ENCODE assay signal across 9 mouse cellular contexts in the genomic region with DNA sequence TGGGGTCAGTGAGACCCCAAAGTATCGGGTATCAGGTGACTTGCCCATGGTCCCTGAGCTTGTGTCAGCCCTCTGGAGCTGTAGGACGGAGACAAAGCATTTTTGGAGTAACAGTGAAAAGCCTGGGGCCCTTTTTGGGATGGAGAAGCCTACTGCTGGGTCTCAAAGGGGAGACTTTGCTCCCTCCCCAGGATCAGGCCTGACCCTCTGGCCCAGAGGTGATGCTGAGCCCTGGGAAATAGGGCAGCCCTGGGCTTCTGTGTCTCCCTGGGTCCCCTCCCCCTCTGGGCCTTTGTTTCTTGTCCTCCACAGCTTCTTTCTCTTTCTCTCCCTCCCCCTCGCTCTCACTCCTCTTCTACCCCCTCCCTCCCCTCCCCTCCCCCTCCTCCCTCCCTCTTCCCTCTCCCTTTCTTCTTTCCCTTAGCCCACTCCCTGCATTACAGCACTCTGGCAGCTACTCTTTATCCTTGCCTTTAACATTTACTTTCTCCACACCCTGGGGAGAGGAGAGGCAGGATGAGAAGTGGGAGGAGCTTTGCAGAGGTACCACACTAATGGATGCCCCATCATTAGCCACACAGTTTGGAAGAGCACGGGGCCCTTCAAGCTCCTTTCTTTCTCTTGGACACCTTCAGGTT. TPM values are rescaled to one million over a fixed set of nuclear protein-coding genes. Genes with fewer than 3 reads are reported as not detected.
DNase-seq lines count a peak whose midpoint lies in the region; ATAC-seq lines count a peak whose summit lies in the region.
"Had no signal": no experiment of that assay in that cellular context is flagged by ENCODE, and none has a peak within 500 bp of the region (broad histone marks: within the 10 kb centered on the region; RNA-seq: fewer than 3 reads in every experiment).

No protein-coding gene starts in this region.

- WGBS in kidney, embryonic 16.5 days = 27% methylated on average over 3 of the region's 4 CpGs
- WGBS in hindbrain, embryonic 15.5 days = 14% methylated on average over 4 of the region's 4 CpGs

- no peaks in the 10 kb centered on the region for H3K27me3 ChIP-seq in kidney, embryonic 16.5 days (ENCODE audit: insufficient read depth, low read length)
- H3K27me3 ChIP-seq in hindbrain, embryonic 15.5 days = no peaks in the 10 kb centered on the region

- no peak for ATAC-seq in kidney, embryonic 16.5 days (ENCODE audit: low FRiP score, low TSS enrichment)
- ATAC-seq in hindbrain, embryonic 15.5 days (ENCODE audit: low FRiP score, low read depth) = 0 out of 2 replicates have a peak, but pooled peaks have one; percentile 9
- no peak for ATAC-seq in cerebellum, adult (ENCODE audit: insufficient number of reproducible peaks, low FRiP score, low TSS enrichment)

- peak overlapping the region; percentile 29; the same call in 1 of the 2 replicates for H3K27ac ChIP-seq in kidney, embryonic 16.5 days (ENCODE audit: low read length)
- H3K27ac ChIP-seq in hindbrain, embryonic 15.5 days (replicated peaks) = 0 out of 2 replicates have a peak overlapping the region, but pooled peaks have one; percentile 14

- H3K4me2 ChIP-seq in kidney, embryonic 16.5 days (replicated peaks; ENCODE audit: low read depth, low read length) = no peak overlapping the region
- H3K4me2 ChIP-seq in hindbrain, embryonic 15.5 days = no peak overlapping the region

- intact Hi-C loops in left cerebral cortex, postnatal 4 days (cut with DNase I) = no loop called here

- H3K9ac ChIP-seq in kidney, embryonic 16.5 days (replicated peaks; ENCODE audit: low read length) = 0 out of 2 replicates have a peak overlapping the region, but pooled peaks have one; percentile 14
- no peak overlapping the region for H3K9ac ChIP-seq in hindbrain, embryonic 15.5 days

- H3K36me3 ChIP-seq in kidney, embryonic 16.5 days (ENCODE audit: insufficient read depth, low read length) = peaks cover 2% of the 10 kb centered on the region; the same call in 1 of the 2 replicates
- H3K36me3 ChIP-seq in hindbrain, embryonic 15.5 days = no peaks in the 10 kb centered on the region

- H3K9me3 ChIP-seq in kidney, embryonic 16.5 days (ENCODE audit: low read length) = no peaks in the 10 kb centered on the region
- no peaks in the 10 kb centered on the region for H3K9me3 ChIP-seq in hindbrain, embryonic 15.5 days

- H3K4me3 ChIP-seq in kidney, embryonic 16.5 days (ENCODE audit: low read length) = no peak overlapping the region
- no peak overlapping the region for H3K4me3 ChIP-seq in hindbrain, embryonic 15.5 days

- peaks cover 75% of the 10 kb centered on the region for H3K4me1 ChIP-seq in kidney, embryonic 16.5 days (ENCODE audit: insufficient read depth, low read length)
- H3K4me1 ChIP-seq in hindbrain, embryonic 15.5 days (replicated peaks) = peaks cover 72% of the 10 kb centered on the region

- DNase-seq in kidney, adult 8-10 months = no peak
- peak; percentile 52 for DNase-seq in embryo, embryonic 9.5 days (ENCODE audit: extremely low spot score)
- peak; percentile 36 for DNase-seq in neural tube, embryonic 10.5 days (ENCODE audit: extremely low spot score, low spot score)
- DNase-seq in left cerebral cortex, postnatal 4 days = no peak
- no peak for DNase-seq in gastrocnemius, adult 18-20 months (ENCODE audit: low spot score)
- DNase-seq: cerebellum, postnatal 14 days had no signal

RNA-seq across cellular contexts. Expression of a gene that starts 39.1 kb away (rescaled TPM):
- polyA plus RNA-seq in kidney, embryonic 16.5 days (2015; fragmentation: Nextera tagmentation; extraction: Ambion mirVana) = 782 and 850 TPM in 2 replicates
- 215 and 225 TPM in 2 replicates for polyA plus RNA-seq in hindbrain, embryonic 15.5 days (2015; fragmentation: Nextera tagmentation; extraction: Ambion mirVana)
- total RNA-seq in left cerebral cortex, postnatal 4 days (2021) = 10 to 100 TPM; 66.4 to 74.7 TPM
- total RNA-seq in gastrocnemius, adult 18-20 months (2021) = 100 to 1,000 TPM; 317 to 516 TPM

RNA-seq across cellular contexts. Expression of a gene that starts 51.5 kb away (rescaled TPM):
- 22.6 and 24.7 TPM in 2 replicates for polyA plus RNA-seq in kidney, embryonic 16.5 days (2015; fragmentation: Nextera tagmentation; extraction: Ambion mirVana)
- 16.3 and 17.2 TPM in 2 replicates for polyA plus RNA-seq in hindbrain, embryonic 15.5 days (2015; fragmentation: Nextera tagmentation; extraction: Ambion mirVana)
- 10 to 100 TPM; 19.3 to 23.7 TPM for total RNA-seq in left cerebral cortex, postnatal 4 days (2021)
- total RNA-seq in gastrocnemius, adult 18-20 months (2021) = 10 to 100 TPM; 21.1 to 31.3 TPM

Comparison
In these comparisons a context has a peak if more than half of its experiments do, and no peak if none do; other contexts are left out.
1. DNase-seq: peak in embryo, embryonic 9.5 days (single experiment) and neural tube, embryonic 10.5 days (single experiment); none in kidney, adult 8-10 months (0 of 2), left cerebral cortex, postnatal 4 days (single experiment) and gastrocnemius, adult 18-20 months (single experiment).
2. RNA of a gene that starts 39.1 kb away (total RNA-seq): 317 to 516 TPM in gastrocnemius, adult 18-20 months; 66.4 to 74.7 TPM in left cerebral cortex, postnatal 4 days; every median in the first group is over 4 times any median in the second.